Mouse (Mus musculus) central nervous system, embryonic 14 days (tissue): Measurements from ENCODE around the gene Apex1. TPM values are rescaled to one million over a fixed set of nuclear protein-coding genes. Genes with fewer than 3 reads are reported as not detected.

Experiments used
- polyA plus RNA-seq: library from polyadenylated mRNA; depleted of rRNA; stranded (reverse); fragments of >200 nt; gene quantifications from 2 replicates; pipeline ENCODE4 v1.2.3, GENCODE M21; 2012; rRNA removed

The Apex1 gene
- 167 and 214 TPM in 2 replicates for polyA plus RNA-seq

GRCm38 (mm10) chr14:50924281-50925064 is at the start of gene Apex1, which contains the start of gene Osgep:
Gene Apex1, plus strand, starts transcription at chr14:50924968.
Gene Osgep, minus strand, starts transcription at chr14:50924893.

GRCm38 (mm10) chr14:50897374-50897765 is 27.4 kb upstream of the Apex1 start, which contains the start of gene Klhl33:
Gene Klhl33, minus strand, starts transcription at chr14:50897507.

GRCm38 (mm10) chr14:50930754-50931492 is 6.2 kb downstream of the Apex1 start, which contains the start of the genes Pip4p1 and Pnp:
Gene Pip4p1, minus strand, starts transcription at chr14:50930856.
Gene Pnp, plus strand, starts transcription at chr14:50931082.

GRCm38 (mm10) chr14:50943932-50944667 is 19.3 kb downstream of the Apex1 start, which contains the start of gene Gm49342:
Gene Gm49342, plus strand, starts transcription at chr14:50944517.

GRCm38 (mm10) chr14:50955942-50956508 is 31.3 kb downstream of the Apex1 start, which contains the start of gene Pnp2:
Gene Pnp2, plus strand, starts transcription at chr14:50955992.

Other genes starting within 250 kb of the Apex1 start
- not detected in 2 replicates for gene Olfr747, start 231.8 kb upstream of the Apex1 start, polyA plus RNA-seq
- gene Olfr748, start 217.6 kb upstream of the Apex1 start, polyA plus RNA-seq, result not detected in 2 replicates
- gene Olfr749, start 179.9 kb upstream of the Apex1 start, polyA plus RNA-seq, result not detected in 2 replicates
- gene Ttc5, start 139.4 kb upstream of the Apex1 start, polyA plus RNA-seq, result 103 and 110 TPM in 2 replicates
- 0.04 and 0.08 TPM in 2 replicates for gene Ccnb1ip1, start 117.2 kb upstream of the Apex1 start, polyA plus RNA-seq
- gene Parp2, start 117.1 kb upstream of the Apex1 start, polyA plus RNA-seq, result 81.9 and 85.9 TPM in 2 replicates
- 4.2 and 6.1 TPM in 2 replicates for gene Tep1, start 54.4 kb upstream of the Apex1 start, polyA plus RNA-seq
- 0.79 and 1.2 TPM in 2 replicates for gene Klhl33, start 27.5 kb upstream of the Apex1 start, polyA plus RNA-seq
- gene Osgep, start 75 bp upstream of the Apex1 start, polyA plus RNA-seq, result 122 and 139 TPM in 2 replicates
- gene Pip4p1, start 5.9 kb downstream of the Apex1 start, polyA plus RNA-seq, result 129 and 137 TPM in 2 replicates
- 22.1 and 24.5 TPM in 2 replicates for gene Pnp, start 6.1 kb downstream of the Apex1 start, polyA plus RNA-seq
- 28.5 and 35.7 TPM in 2 replicates for gene Gm49342, start 19.5 kb downstream of the Apex1 start, polyA plus RNA-seq
- 0.23 and 0.28 TPM in 2 replicates for gene Pnp2, start 31.0 kb downstream of the Apex1 start, polyA plus RNA-seq
- 0.04 TPM in 1 of 2 replicates, not detected in the other for gene Rnase10, start 82.8 kb downstream of the Apex1 start, polyA plus RNA-seq
- not detected in 2 replicates for gene Rnase9, start 116.9 kb downstream of the Apex1 start, polyA plus RNA-seq
- not detected in 2 replicates for gene Rnase11, start 125.2 kb downstream of the Apex1 start, polyA plus RNA-seq
- not detected in 2 replicates for gene Rnase12, start 132.7 kb downstream of the Apex1 start, polyA plus RNA-seq
- gene Olfr750, start 149.5 kb downstream of the Apex1 start, polyA plus RNA-seq, result not detected in 2 replicates
- 14.3 and 24.3 TPM in 2 replicates for gene Rnase4, start 166.1 kb downstream of the Apex1 start, polyA plus RNA-seq
- gene Ang, start 166.2 kb downstream of the Apex1 start, polyA plus RNA-seq, result 4.3 and 6.9 TPM in 2 replicates
- not detected in 2 replicates for gene Eddm3b, start 189.5 kb downstream of the Apex1 start, polyA plus RNA-seq
- gene Rnase6, start 198.9 kb downstream of the Apex1 start, polyA plus RNA-seq, result 0.35 and 0.66 TPM in 2 replicates
- gene Rnase1, start 221.8 kb downstream of the Apex1 start, polyA plus RNA-seq, result 0.25 and 0.31 TPM in 2 replicates
- gene Rnase2b, start 237.3 kb downstream of the Apex1 start, polyA plus RNA-seq, result not detected in 2 replicates